Mouse (Mus musculus) megakaryocyte, embryonic 14.5 days (primary cell): ENCODE measurements around the gene Ephx1.

Experiments used
- FLI1 ChIP-seq: IDR thresholded peaks from 2 replicates; pipeline ENCODE4 v1.6.1; 2012; ENCODE audit warnings: low read length, inconsistent platforms, mixed read lengths
- GATA1 ChIP-seq: IDR thresholded peaks from 3 replicates; pipeline ENCODE4 v1.6.1; 2012; ENCODE audit warnings: mixed read lengths, low read length, inconsistent platforms, borderline replicate concordance

GRCm38 (mm10) chr1:180952808-180953207 is 67.9 kb downstream of the Ephx1 start:
- TF ChIP-seq FLI1 (no peak), GATA1 (no peak)
